Mouse (Mus musculus): ENCODE measurements around the gene Selenom. TPM values are rescaled to one million over a fixed set of nuclear protein-coding genes. Genes with fewer than 3 reads are reported as not detected.

The Selenom gene
- total and polyA plus RNA-seq, 3 experiments = 4.1 to 33.0 (median 7.1) TPM

DNA sequence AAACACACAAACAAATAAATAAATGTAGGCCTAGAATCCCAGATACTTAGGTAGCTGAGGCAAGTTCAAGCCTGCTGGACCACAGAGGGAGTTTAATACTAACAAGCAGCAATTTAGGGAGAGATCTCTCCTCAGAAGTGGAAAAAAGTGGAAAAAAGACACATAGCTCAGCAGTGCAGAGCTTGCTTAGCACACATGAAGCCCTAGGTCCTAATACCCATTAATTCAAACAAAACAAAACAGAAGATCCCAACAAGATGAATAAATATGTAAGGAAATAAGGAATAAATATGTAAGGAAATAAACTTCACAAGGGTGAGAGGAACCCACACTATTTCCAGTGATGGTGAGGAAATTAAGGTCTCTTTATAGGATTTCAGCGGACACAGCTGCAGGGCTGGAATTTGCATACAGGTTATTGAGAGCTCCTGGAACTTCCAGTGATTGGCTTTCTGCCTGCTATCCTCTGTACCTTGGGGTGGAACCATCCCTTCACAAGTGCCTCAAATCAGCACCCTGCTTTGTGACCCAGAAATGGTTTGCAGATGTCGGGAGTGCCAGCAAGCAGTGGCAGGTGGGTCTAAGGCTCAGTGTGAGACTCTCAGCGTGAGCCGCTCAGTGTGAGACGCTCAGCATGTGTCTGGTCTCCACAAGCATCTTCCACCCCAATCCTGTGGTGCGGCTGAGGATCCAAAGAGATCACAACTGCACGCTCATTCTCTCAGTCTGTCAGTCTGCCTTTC, 9.5 kb downstream of the Selenom start:
- Histone ChIP-seq H3K36me3 (replicated peaks in 1 of 2; ENCODE audit: control insufficient read depth in 1 of 2, insufficient read depth in 1 of 2, low read length in 1 of 2) (peaks cover 0 to 35% of the 10 kb centered on the region in 2 experiments), H3K4me2 (ENCODE audit: insufficient read depth, low read depth, poor library complexity, severe bottlenecking) (no peak overlapping the region), H3K27ac (ENCODE audit: insufficient read depth, low read depth) (no peak overlapping the region), H3K4me3 (replicated peaks in 1 of 3; ENCODE audit: low read depth in 2 of 3, low read length in 2 of 3, poor library complexity in 1 of 3) (no peak overlapping the region), H3K27me3 (replicated peaks) (no peaks in the 10 kb centered on the region), H3K4me1 (ENCODE audit: control insufficient read depth in 1 of 2, insufficient read depth in 2 of 2) (peaks cover 0 to 4% of the 10 kb centered on the region in 2 experiments; a peak in 1 of 4 replicates), H3K9ac (ENCODE audit: insufficient read depth, low read depth) (no peak overlapping the region), H3K9me3 (replicated peaks; ENCODE audit: low read length) (no peaks in the 10 kb centered on the region), H3K79me2 (replicated peaks; ENCODE audit: control insufficient read depth, extremely low read depth, insufficient read depth, poor library complexity, severe bottlenecking) (no peaks in the 10 kb centered on the region)
- dilution Hi-C loops (cut with MboI; ENCODE audit: extremely low pct_ligation_motif_present, extremely low pct_unique_long_range_greater_than_20kb, low sequenced_read_pairs) = no loop called here
- TF ChIP-seq ETS1 (conservative IDR thresholded peaks at IDR 0.05; ENCODE audit: low read depth, low read length) (no peak), CHD2 (IDR thresholded peaks at IDR 0.05; ENCODE audit: low read length) (no peak), POLR2AphosphoS2 (IDR thresholded peaks at IDR 0.05; ENCODE audit: low read depth, low read length) (no peak)
- no peak for DNase-seq (ENCODE audit: extremely low read depth)
- in situ Hi-C loops (cut with MboI; ENCODE audit: low pct_ligation_motif_present, low pct_unique_long_range_greater_than_20kb, low sequenced_read_pairs) = no loop called here

DNA sequence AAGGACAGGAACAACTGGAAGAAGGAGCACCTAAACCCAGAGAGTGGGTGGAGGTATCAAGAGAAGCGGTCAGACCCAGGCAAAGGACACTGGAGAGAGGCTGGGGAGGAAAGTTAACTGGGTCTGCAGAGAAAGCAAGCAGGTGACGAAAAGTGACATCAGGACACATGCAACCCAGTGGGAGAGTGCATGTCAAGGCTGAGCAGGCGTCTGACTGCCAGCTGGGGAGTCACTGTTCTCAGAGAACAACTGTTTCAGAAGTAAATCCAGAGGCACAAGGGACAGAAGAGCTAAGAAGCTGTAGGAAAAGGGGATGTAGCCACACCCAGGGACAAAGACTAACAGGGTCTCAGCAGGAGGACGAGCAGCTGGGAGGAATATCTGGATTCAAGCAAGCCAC, 11.1 kb downstream of the Selenom start:
- H3K36me3 ChIP-seq (replicated peaks in 1 of 2; ENCODE audit: control insufficient read depth in 1 of 2, insufficient read depth in 1 of 2, low read length in 1 of 2) = peaks cover 0 to 47% of the 10 kb centered on the region in 2 experiments
- in situ Hi-C loops (cut with MboI; ENCODE audit: low pct_ligation_motif_present, low pct_unique_long_range_greater_than_20kb, low sequenced_read_pairs) = loop anchor here (5.0 to 25.0 kb wide), 4 partner anchors 48 to 387 kb away; partner anchors contain the start of gene Slc35e4
- dilution Hi-C loops (cut with MboI; ENCODE audit: extremely low pct_ligation_motif_present, extremely low pct_unique_long_range_greater_than_20kb, low sequenced_read_pairs) = no loop called here

GRCm38 (mm10) chr11:3526207-3526606, 11.7 kb downstream of the Selenom start:
- H3K79me2 ChIP-seq (replicated peaks; ENCODE audit: control insufficient read depth, extremely low read depth, insufficient read depth, poor library complexity, severe bottlenecking) = no peaks in the 10 kb centered on the region
- H3K9me3 ChIP-seq (replicated peaks; ENCODE audit: low read length) = no peaks in the 10 kb centered on the region
- peaks cover 0 to 10% of the 10 kb centered on the region in 2 experiments; a peak in 2 of 4 replicates for H3K4me1 ChIP-seq (ENCODE audit: control insufficient read depth in 1 of 2, insufficient read depth in 2 of 2)
- no peak for DNase-seq (ENCODE audit: extremely low read depth)
- no peaks in the 10 kb centered on the region for H3K27me3 ChIP-seq (replicated peaks)
- in situ Hi-C loops (cut with MboI; ENCODE audit: low pct_ligation_motif_present, low pct_unique_long_range_greater_than_20kb, low sequenced_read_pairs) (loop anchor here (5.0 to 25.0 kb wide), 4 partner anchors 49 to 386 kb away; partner anchors contain the start of gene Slc35e4), dilution Hi-C loops (cut with MboI; ENCODE audit: extremely low pct_ligation_motif_present, extremely low pct_unique_long_range_greater_than_20kb, low sequenced_read_pairs) (no loop called here)
- H3K4me2 ChIP-seq (ENCODE audit: insufficient read depth, low read depth, poor library complexity, severe bottlenecking) = no peak overlapping the region
- TF ChIP-seq CHD2 (IDR thresholded peaks at IDR 0.05; ENCODE audit: low read length) (no peak), IRF4 (IDR thresholded peaks at IDR 0.05; ENCODE audit: low read depth, low read length) (no peak), SMC3 (IDR thresholded peaks at IDR 0.05; ENCODE audit: low read depth, low read length) (no peak), TBP (conservative IDR thresholded peaks at IDR 0.05; ENCODE audit: low read depth, low read length) (no peak), ZNF384 (IDR thresholded peaks at IDR 0.05; ENCODE audit: low read depth, low read length) (no peak), JUN (IDR thresholded peaks at IDR 0.05; ENCODE audit: insufficient read depth, low read depth, low read length) (no peak), EP300 (IDR thresholded peaks at IDR 0.05; ENCODE audit: low read length) (no peak), ZC3H11A (IDR thresholded peaks at IDR 0.05; ENCODE audit: low read depth, low read length) (no peak), POLR2AphosphoS2 (IDR thresholded peaks at IDR 0.05; ENCODE audit: low read depth, low read length) (no peak), MAZ (IDR thresholded peaks at IDR 0.05; ENCODE audit: low read depth, low read length) (no peak), ETS1 (conservative IDR thresholded peaks at IDR 0.05; ENCODE audit: low read depth, low read length) (no peak), MAFK (IDR thresholded peaks at IDR 0.05; ENCODE audit: insufficient replicate concordance, low read length) (no peak), MAX (IDR thresholded peaks at IDR 0.05; ENCODE audit: low read length) (no peak), SIN3A (IDR thresholded peaks at IDR 0.05; ENCODE audit: low read length) (no peak), TCF12 (IDR thresholded peaks at IDR 0.05; ENCODE audit: low read depth, low read length) (no peak), PAX5 (IDR thresholded peaks at IDR 0.05; ENCODE audit: low read length) (no peak), CHD1 (IDR thresholded peaks at IDR 0.05; ENCODE audit: low read depth, low read length) (no peak), RAD21 (IDR thresholded peaks at IDR 0.05; ENCODE audit: low read depth, low read length) (no peak)
- no peak overlapping the region for H3K9ac ChIP-seq (ENCODE audit: insufficient read depth, low read depth)
- H3K36me3 ChIP-seq (replicated peaks in 1 of 2; ENCODE audit: control insufficient read depth in 1 of 2, insufficient read depth in 1 of 2, low read length in 1 of 2) = peaks cover 0 to 50% of the 10 kb centered on the region in 2 experiments
- H3K4me3 ChIP-seq (replicated peaks in 1 of 3; ENCODE audit: low read depth in 2 of 3, low read length in 2 of 3, poor library complexity in 1 of 3) = no peak overlapping the region
- H3K27ac ChIP-seq (ENCODE audit: insufficient read depth, low read depth) = no peak overlapping the region

More for the DNA sequence above, 11.1 kb downstream of the Selenom start:
- peaks cover 0 to 4% of the 10 kb centered on the region in 2 experiments; a peak in 1 of 4 replicates for H3K4me1 ChIP-seq (ENCODE audit: control insufficient read depth in 1 of 2, insufficient read depth in 2 of 2)
- no peak overlapping the region for H3K4me3 ChIP-seq (replicated peaks in 1 of 3; ENCODE audit: low read depth in 2 of 3, low read length in 2 of 3, poor library complexity in 1 of 3)
- H3K27ac ChIP-seq (ENCODE audit: insufficient read depth, low read depth) = no peak overlapping the region
- H3K27me3 ChIP-seq (replicated peaks) = no peaks in the 10 kb centered on the region
- no peaks in the 10 kb centered on the region for H3K79me2 ChIP-seq (replicated peaks; ENCODE audit: control insufficient read depth, extremely low read depth, insufficient read depth, poor library complexity, severe bottlenecking)
- TF ChIP-seq USF1 (IDR thresholded peaks at IDR 0.05; ENCODE audit: low read depth, low read length) (no peak), BHLHE40 (IDR thresholded peaks at IDR 0.05; ENCODE audit: low read depth, low read length) (no peak), MAZ (IDR thresholded peaks at IDR 0.05; ENCODE audit: low read depth, low read length) (no peak), PAX5 (IDR thresholded peaks at IDR 0.05; ENCODE audit: low read length) (no peak), HCFC1 (IDR thresholded peaks at IDR 0.05; ENCODE audit: low read depth, low read length) (no peak), TCF12 (IDR thresholded peaks at IDR 0.05; ENCODE audit: low read depth, low read length) (no peak), JUND (conservative IDR thresholded peaks at IDR 0.05; ENCODE audit: low read depth, low read length) (no peak), RCOR1 (conservative IDR thresholded peaks at IDR 0.05; ENCODE audit: low read depth, low read length) (no peak), MYC (IDR thresholded peaks at IDR 0.05; ENCODE audit: low read depth, low read length) (no peak), ZC3H11A (IDR thresholded peaks at IDR 0.05; ENCODE audit: low read depth, low read length) (no peak), POLR2A (IDR thresholded peaks at IDR 0.05; ENCODE audit: low read depth, low read length) (no peak), TBP (conservative IDR thresholded peaks at IDR 0.05; ENCODE audit: low read depth, low read length) (no peak)
- no peak overlapping the region for H3K4me2 ChIP-seq (ENCODE audit: insufficient read depth, low read depth, poor library complexity, severe bottlenecking)
- no peak overlapping the region for H3K9ac ChIP-seq (ENCODE audit: insufficient read depth, low read depth)
- DNase-seq (ENCODE audit: extremely low read depth) = no peak
- H3K9me3 ChIP-seq (replicated peaks; ENCODE audit: low read length) = no peaks in the 10 kb centered on the region

All from CH12.LX (cell line).